Mouse (Mus musculus) forebrain, embryonic 11.5 days (tissue): ENCODE measurements around the gene Ncam2. TPM values are rescaled to one million over a fixed set of nuclear protein-coding genes. Genes with fewer than 3 reads are reported as not detected.
"Not testable (repeated sequence)": the region's sequence is repeated elsewhere in the genome, so short reads cannot be mapped to it uniquely, and the experiment has no call there.

Experiments used
- ATAC-seq: fragments of 200-750 bp; cut with Nextera tagmentation; replicated peaks from 2 replicates; pipeline ENCODE4 v1.8.0; 2017; ENCODE audit warnings: moderate TSS enrichment; ENCODE audit not compliant: low FRiP score
- DNase-seq: peaks from one replicate; pipeline ENCODE4 v3.0.0-alpha.2; 2017; ENCODE audit warnings: low spot score
- H3K27ac ChIP-seq: fragments of 300-500 bp; sonication (generic); 2 replicates; pipeline ENCODE4 v1.5.1; 2014; ENCODE audit warnings: low read depth, low read length
- H3K27me3 ChIP-seq: fragments of 300-500 bp; sonication (generic); 2 replicates; pipeline ENCODE4 v1.6.1; 2014; ENCODE audit warnings: mild to moderate bottlenecking, low read length, mixed read lengths; ENCODE audit not compliant: control insufficient read depth, insufficient read depth
- H3K36me3 ChIP-seq: fragments of 300-500 bp; sonication (generic); 2 replicates; pipeline ENCODE4 v1.6.1; 2014; ENCODE audit warnings: mild to moderate bottlenecking, low read length, moderate library complexity, mixed read lengths; ENCODE audit not compliant: control insufficient read depth, insufficient read depth
- H3K4me1 ChIP-seq: fragments of 300-500 bp; sonication (generic); replicated peaks from 2 replicates; pipeline ENCODE4 v1.6.1; 2014; ENCODE audit warnings: low read length, mixed read lengths; ENCODE audit not compliant: control insufficient read depth, insufficient read depth
- H3K4me2 ChIP-seq: fragments of 300-500 bp; sonication (generic); 2 replicates; pipeline ENCODE4 v1.6.1; 2014; ENCODE audit warnings: low read depth, mild to moderate bottlenecking, low read length, moderate library complexity, mixed read lengths; ENCODE audit not compliant: severe bottlenecking
- H3K4me3 ChIP-seq: fragments of 300-500 bp; sonication (generic); 2 replicates; pipeline ENCODE4 v1.5.1; 2014; ENCODE audit warnings: low read depth, low read length
- H3K9ac ChIP-seq: fragments of 300-500 bp; sonication (generic); 2 replicates; pipeline ENCODE4 v1.6.1; 2014; ENCODE audit warnings: low read length
- H3K9me3 ChIP-seq: fragments of 300-500 bp; sonication (generic); 2 replicates; pipeline ENCODE4 v1.6.1; 2016; ENCODE audit warnings: low read length, mixed read lengths; ENCODE audit not compliant: control insufficient read depth
- WGBS: fragments of 180-500 bp; shearing (Covaris S2); extraction: QIAGEN DNeasy Blood & Tissue Kit; methylation state at CpG from one replicate; pipeline ENCODE4 v1.1.7; 2014; 5-methylcytosine and 5-hydroxymethylcytosine counted together
- polyA plus RNA-seq: library from polyadenylated mRNA; unstranded; fragments of >200 nt; fragmentation: Nextera tagmentation; extraction: Ambion mirVana; gene quantifications from 2 replicates; pipeline ENCODE4 v1.2.1, GENCODE M21; 2014

The Ncam2 gene
- polyA plus RNA-seq, 1 experiment from 2014 or later, result 4.2 TPM

DNA sequence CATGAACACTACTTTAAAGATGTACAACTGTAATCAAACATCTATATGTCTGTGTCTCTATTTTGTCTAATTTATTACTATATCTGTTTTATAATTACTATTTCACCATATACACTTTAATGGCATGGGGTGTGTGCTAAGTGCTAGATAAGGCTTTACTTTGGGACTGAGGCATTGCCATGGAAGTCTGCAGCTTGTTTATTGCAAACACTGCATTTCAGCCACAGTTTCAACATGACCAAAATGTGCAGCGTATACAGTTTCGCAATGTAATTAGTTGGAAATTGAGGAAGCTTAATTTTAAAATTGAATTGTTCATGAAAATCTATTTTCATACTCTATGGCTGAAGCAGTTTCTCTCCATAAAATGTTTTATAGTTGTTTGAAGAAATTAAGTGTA, 254.0 kb downstream of the Ncam2 start:
- WGBS, result 97% methylated on average over 2 of the region's 2 CpGs
- no peaks in the 10 kb centered on the region for H3K27me3 ChIP-seq
- no peaks in the 10 kb centered on the region for H3K36me3 ChIP-seq
- no peaks in the 10 kb centered on the region for H3K9me3 ChIP-seq
- DNase-seq (no peak), ATAC-seq (no peak)
- H3K4me3 ChIP-seq, result no peak overlapping the region
- no peak overlapping the region for H3K9ac ChIP-seq
- no peaks in the 10 kb centered on the region for H3K4me1 ChIP-seq
- H3K27ac ChIP-seq, result no peak overlapping the region
- no peak overlapping the region for H3K4me2 ChIP-seq

DNA sequence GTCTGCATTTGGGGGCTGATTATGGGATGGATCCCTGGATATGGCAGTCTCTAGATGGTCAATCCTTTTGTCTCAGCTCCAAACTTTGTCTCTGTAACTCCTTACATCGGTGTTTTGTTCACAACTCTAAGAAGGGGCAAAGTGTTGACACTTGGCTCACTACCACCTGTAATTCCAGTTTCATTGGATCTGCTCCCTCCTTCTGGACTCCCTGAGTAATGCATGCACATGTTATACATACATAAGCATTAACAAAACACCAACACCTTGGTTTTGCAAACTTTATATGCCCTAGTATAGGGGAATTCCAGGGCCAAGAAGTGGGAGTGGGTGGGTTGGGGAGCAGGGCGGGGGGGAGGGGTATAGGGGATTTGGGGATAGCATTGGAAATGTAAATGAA, 262.2 kb downstream of the Ncam2 start:
- not testable (repeated sequence) for H3K4me2 ChIP-seq, DNase-seq, H3K27ac ChIP-seq, H3K9me3 ChIP-seq, H3K4me3 ChIP-seq, H3K4me1 ChIP-seq, ATAC-seq, H3K27me3 ChIP-seq, H3K36me3 ChIP-seq, H3K9ac ChIP-seq
- WGBS, result 98% methylated on average over 2 of the region's 2 CpGs

DNA sequence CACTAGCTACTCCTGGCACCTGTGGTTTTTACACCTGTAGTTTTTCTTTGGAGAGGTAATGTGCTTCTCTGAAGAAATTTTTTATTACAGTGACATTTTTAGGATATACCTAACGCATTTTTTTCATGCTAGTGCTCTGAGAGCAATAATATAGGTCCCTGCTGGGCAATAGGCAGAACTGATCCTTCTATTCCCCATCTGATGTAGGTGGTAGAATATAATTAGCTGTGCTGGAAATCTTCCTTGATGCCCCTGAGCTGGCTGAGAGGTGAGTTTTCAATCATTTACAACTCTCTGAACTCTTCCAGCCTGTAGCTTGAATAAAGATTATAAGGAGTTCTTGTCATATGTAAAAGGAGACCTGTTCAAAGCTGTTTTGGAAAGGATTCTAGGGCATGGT, 272.4 kb downstream of the Ncam2 start:
- Histone ChIP-seq H3K4me1 (no peaks in the 10 kb centered on the region), H3K9ac (no peak overlapping the region), H3K36me3 (no peaks in the 10 kb centered on the region), H3K27ac (no peak overlapping the region), H3K4me2 (no peak overlapping the region), H3K9me3 (no peaks in the 10 kb centered on the region), H3K4me3 (no peak overlapping the region), H3K27me3 (no peaks in the 10 kb centered on the region)
- ATAC-seq (no peak), DNase-seq (no peak)
- 69% methylated on average over 1 of the region's 1 CpGs for WGBS

DNA sequence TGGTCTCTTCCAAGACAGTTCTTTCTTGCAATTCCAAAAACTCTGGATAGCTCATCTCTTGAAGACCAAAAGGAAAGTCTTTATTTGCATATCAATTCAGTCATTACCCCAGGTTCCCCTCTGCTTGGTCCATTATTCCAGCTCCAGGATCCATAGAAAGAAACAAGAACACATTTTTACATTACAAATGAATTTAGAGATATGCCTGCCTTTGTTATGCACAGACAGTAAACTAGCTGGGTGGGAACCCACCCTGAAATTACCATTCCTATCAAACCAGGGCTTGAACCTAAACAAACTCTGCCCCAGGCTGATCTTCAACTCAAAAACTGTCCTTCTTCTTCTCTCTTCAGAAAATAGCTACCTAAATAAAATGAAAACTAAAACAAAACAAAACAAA, 280.6 kb downstream of the Ncam2 start:
- no peaks in the 10 kb centered on the region for H3K9me3 ChIP-seq
- H3K4me1 ChIP-seq, result no peaks in the 10 kb centered on the region
- ATAC-seq (no peak), DNase-seq (no peak)
- H3K4me2 ChIP-seq, result no peak overlapping the region
- no peak overlapping the region for H3K4me3 ChIP-seq
- no peaks in the 10 kb centered on the region for H3K27me3 ChIP-seq
- no peak overlapping the region for H3K27ac ChIP-seq
- H3K36me3 ChIP-seq, result no peaks in the 10 kb centered on the region
- no peak overlapping the region for H3K9ac ChIP-seq

DNA sequence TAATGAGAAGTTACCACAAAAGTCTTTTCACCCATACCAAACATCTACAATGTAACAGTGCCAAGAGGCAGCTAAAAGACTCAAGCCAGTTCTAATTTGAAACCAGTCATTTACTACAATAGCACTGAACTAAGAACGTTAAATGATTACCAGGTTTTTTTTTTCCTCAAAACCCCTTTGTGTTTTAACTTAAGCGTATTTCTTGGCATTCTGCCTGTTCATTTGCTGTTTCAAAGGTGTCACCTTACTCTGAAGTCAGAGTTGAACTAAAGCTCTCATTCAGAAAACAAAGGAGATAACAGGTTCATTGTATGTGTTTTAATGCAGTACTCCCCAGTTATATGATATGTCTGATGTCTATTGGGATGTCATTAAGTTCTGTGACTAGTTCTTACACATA, 295.6 kb downstream of the Ncam2 start:
- ATAC-seq (no peak), DNase-seq (no peak)
- Histone ChIP-seq H3K36me3 (no peaks in the 10 kb centered on the region), H3K4me1 (no peaks in the 10 kb centered on the region), H3K9ac (no peak overlapping the region), H3K4me2 (no peak overlapping the region), H3K9me3 (no peaks in the 10 kb centered on the region), H3K4me3 (no peak overlapping the region), H3K27ac (no peak overlapping the region), H3K27me3 (no peaks in the 10 kb centered on the region)
- WGBS, result 65% methylated on average over 2 of the region's 2 CpGs

DNA sequence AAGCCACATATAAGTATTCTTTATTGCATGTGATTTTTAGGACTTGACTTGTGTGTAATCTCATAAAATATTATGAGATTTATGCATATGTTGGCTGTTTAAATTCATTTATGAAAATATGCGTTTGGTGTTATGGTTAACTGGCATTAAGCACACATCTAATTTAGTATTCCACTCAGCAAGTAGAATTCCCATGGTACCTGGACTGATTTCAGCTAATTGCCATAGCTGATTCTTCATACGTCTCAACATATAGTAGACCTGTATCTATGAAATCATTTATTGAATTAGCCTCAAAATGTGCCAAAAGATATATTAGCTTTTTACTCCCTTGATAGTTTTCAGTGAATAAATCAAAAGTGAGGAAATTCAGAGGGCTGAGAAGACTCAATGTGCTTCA, 302.1 kb downstream of the Ncam2 start:
- Histone ChIP-seq H3K4me1 (no peaks in the 10 kb centered on the region), H3K36me3 (no peaks in the 10 kb centered on the region), H3K4me3 (no peak overlapping the region), H3K27ac (no peak overlapping the region), H3K4me2 (no peak overlapping the region), H3K9me3 (no peaks in the 10 kb centered on the region), H3K9ac (no peak overlapping the region), H3K27me3 (no peaks in the 10 kb centered on the region)
- DNase-seq, result no peak
- 79% methylated on average over 2 of the region's 2 CpGs for WGBS
- no peak for ATAC-seq

DNA sequence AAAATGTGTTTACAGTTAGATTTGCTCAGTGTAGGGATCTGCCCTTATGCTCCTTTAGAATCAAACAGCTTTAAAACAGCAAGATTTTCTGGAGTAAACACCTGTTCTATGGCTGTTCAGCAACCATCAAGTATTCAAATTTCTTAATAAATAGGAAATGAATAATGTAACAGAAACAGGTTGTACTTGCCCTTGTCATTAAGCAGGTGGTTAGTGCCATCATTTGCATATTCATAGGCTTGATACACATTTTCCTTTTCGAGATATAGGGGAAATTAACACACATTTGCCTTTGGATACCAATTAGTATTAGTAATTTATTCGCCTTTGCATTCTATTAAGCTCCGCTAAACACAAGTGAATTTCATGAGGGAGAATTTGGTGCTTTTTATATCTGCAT, 335.7 kb downstream of the Ncam2 start:
- H3K27me3 ChIP-seq, result no peaks in the 10 kb centered on the region
- H3K4me3 ChIP-seq, result no peak overlapping the region
- H3K4me2 ChIP-seq, result no peak overlapping the region
- no peak overlapping the region for H3K9ac ChIP-seq
- DNase-seq, result no peak
- no peaks in the 10 kb centered on the region for H3K36me3 ChIP-seq
- no peak overlapping the region for H3K27ac ChIP-seq
- WGBS, result 72% methylated on average over 3 of the region's 3 CpGs
- ATAC-seq, result peak; percentile 36; the same call in 1 of the 2 replicates
- H3K9me3 ChIP-seq, result no peaks in the 10 kb centered on the region
- no peaks in the 10 kb centered on the region for H3K4me1 ChIP-seq

DNA sequence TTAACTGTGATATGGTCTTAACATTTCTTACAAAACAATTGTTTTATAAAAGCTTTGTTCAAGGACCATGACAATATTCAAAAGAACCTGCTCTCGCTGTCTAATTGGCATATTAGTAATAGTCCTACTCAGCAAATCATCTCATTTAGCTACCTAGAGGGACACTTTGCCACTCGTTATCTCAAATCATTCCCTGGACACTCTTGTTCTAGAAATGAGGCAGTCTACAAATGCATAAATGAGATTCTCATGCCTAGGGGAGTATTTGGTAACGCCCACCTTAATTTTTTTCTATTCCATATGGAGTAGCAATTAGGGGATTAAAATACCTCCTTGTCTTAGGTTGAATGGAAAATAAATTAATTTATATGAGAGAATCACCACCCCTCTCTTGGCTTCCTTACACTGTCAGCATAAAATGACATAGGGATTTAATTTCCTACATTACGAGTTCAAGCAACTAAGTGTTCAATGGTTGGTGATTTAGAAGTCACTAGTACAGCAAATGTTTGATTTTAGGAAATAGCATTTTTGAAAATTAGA, 387.1 kb downstream of the Ncam2 start:
- Histone ChIP-seq H3K27me3 (no peaks in the 10 kb centered on the region), H3K4me1 (no peaks in the 10 kb centered on the region), H3K27ac (no peak overlapping the region), H3K4me2 (no peak overlapping the region), H3K4me3 (no peak overlapping the region), H3K36me3 (no peaks in the 10 kb centered on the region), H3K9ac (no peak overlapping the region), H3K9me3 (no peaks in the 10 kb centered on the region)
- no peak for DNase-seq
- no peak for ATAC-seq
- 71% methylated on average over 4 of the region's 4 CpGs for WGBS

DNA sequence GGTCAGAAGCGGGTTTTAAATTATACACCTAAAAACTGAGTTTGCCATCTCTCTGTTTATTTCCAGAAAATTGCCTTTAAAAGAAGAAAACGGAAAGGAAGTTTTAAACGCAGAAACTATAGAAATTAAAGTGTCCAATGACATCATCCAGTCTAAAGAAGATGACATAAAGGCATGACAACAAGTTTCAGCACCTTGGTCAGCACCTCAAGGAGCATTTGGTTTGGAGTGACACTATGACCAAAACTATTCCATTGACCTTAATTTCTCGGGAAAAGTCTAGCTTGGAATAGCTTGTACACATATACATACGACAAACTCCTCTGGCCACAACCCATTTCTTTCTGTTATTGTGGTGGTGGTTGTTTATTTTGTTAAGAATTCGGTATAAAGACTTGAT, 422.8 kb downstream of the Ncam2 start:
- Histone ChIP-seq H3K27ac (no peak overlapping the region), H3K4me3 (no peak overlapping the region), H3K36me3 (no peaks in the 10 kb centered on the region), H3K9ac (no peak overlapping the region), H3K4me2 (no peak overlapping the region), H3K4me1 (no peaks in the 10 kb centered on the region), H3K9me3 (no peaks in the 10 kb centered on the region), H3K27me3 (no peaks in the 10 kb centered on the region)
- DNase-seq (no peak), ATAC-seq (no peak)
- WGBS, result 54% methylated on average over 6 of the region's 6 CpGs
